Mouse (Mus musculus) forebrain, embryonic 12.5 days (tissue): ENCODE measurements around the gene Poc5. TPM values are rescaled to one million over a fixed set of nuclear protein-coding genes. Genes with fewer than 3 reads are reported as not detected.

ENCODE experiments used
- ATAC-seq: fragments of 200-750 bp; cut with Nextera tagmentation; 2 replicates; pipeline ENCODE4 v1.8.0; 2017; ENCODE audit warnings: moderate TSS enrichment; ENCODE audit not compliant: low FRiP score
- H3K27ac ChIP-seq: fragments of 300-500 bp; sonication (generic); 2 replicates; pipeline ENCODE4 v1.5.1; 2016; ENCODE audit warnings: mild to moderate bottlenecking
- H3K27me3 ChIP-seq: fragments of 300-500 bp; sonication (generic); 2 replicates; pipeline ENCODE4 v1.6.1; 2016; ENCODE audit warnings: mild to moderate bottlenecking
- H3K36me3 ChIP-seq: fragments of 300-500 bp; sonication (generic); replicated peaks from 2 replicates; pipeline ENCODE4 v1.6.1; 2016; ENCODE audit warnings: mild to moderate bottlenecking
- H3K4me1 ChIP-seq: fragments of 300-500 bp; sonication (generic); 2 replicates; pipeline ENCODE4 v1.6.1; 2016
- H3K4me2 ChIP-seq: fragments of 300-500 bp; sonication (generic); 2 replicates; pipeline ENCODE4 v1.6.1; 2016; ENCODE audit warnings: mild to moderate bottlenecking, moderate library complexity
- H3K4me3 ChIP-seq: fragments of 300-500 bp; sonication (generic); replicated peaks from 2 replicates; pipeline ENCODE4 v1.5.1; 2016; ENCODE audit warnings: mild to moderate bottlenecking
- H3K9ac ChIP-seq: fragments of 300-500 bp; sonication (generic); 2 replicates; pipeline ENCODE4 v1.6.1; 2016; ENCODE audit warnings: mild to moderate bottlenecking
- H3K9me3 ChIP-seq: fragments of 300-500 bp; sonication (generic); 2 replicates; pipeline ENCODE4 v1.6.1; 2016
- WGBS: fragments of 180-500 bp; shearing (Covaris S2); methylation state at CpG from one replicate; pipeline ENCODE4 v1.1.7; 2016; 5-methylcytosine and 5-hydroxymethylcytosine counted together
- polyA plus RNA-seq: library from polyadenylated mRNA; unstranded; fragments of >200 nt; fragmentation: Nextera tagmentation; extraction: Ambion mirVana; gene quantifications from 2 replicates; pipeline ENCODE4 v1.2.1, GENCODE M21; 2016

Poc5 gene
- polyA plus RNA-seq, 1 experiment from 2014 or later = 30.6 TPM

- no peak overlapping the region for H3K9ac ChIP-seq
- no peaks in the 10 kb centered on the region for H3K4me1 ChIP-seq
- no peaks in the 10 kb centered on the region for H3K9me3 ChIP-seq
- ATAC-seq = no peak
- peaks cover 58% of the 10 kb centered on the region for H3K36me3 ChIP-seq
- WGBS = 89% methylated on average over 1 of the region's 1 CpGs
- H3K4me2 ChIP-seq = no peak overlapping the region
- no peaks in the 10 kb centered on the region for H3K27me3 ChIP-seq
- no peak overlapping the region for H3K4me3 ChIP-seq
- H3K27ac ChIP-seq = no peak overlapping the region
These were observed 20.7 kb downstream of the Poc5 start for GRCm38 (mm10) chr13:96408786-96409185.

DNA sequence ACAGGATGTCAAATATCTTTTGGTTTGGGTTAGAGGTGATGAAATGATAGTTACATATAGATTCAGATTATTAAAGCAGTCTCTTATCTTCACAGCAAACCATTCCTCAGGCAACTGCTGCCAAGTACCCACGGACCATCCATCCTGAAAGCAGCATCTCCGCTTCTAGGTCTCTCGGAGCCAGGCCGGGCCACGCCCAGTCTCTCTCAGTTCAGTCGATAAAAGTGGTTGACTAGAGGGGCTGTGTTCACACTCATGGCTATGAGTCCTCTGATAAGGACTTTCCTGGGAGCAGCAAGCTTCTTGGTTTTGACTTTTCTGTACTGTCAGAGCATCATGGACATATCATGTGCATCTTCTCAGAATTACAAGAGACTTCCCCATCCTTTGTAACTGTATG, 26.3 kb downstream of the Poc5 start:
- H3K9me3 ChIP-seq = no peaks in the 10 kb centered on the region
- 93% methylated on average over 6 of the region's 6 CpGs for whole genome bisulfite sequencing
- no peak for ATAC-seq
- H3K27ac ChIP-seq = no peak overlapping the region
- H3K4me2 ChIP-seq = no peak overlapping the region
- H3K36me3 ChIP-seq = peaks cover 57% of the 10 kb centered on the region
- H3K27me3 ChIP-seq = no peaks in the 10 kb centered on the region
- no peaks in the 10 kb centered on the region for H3K4me1 ChIP-seq
- H3K4me3 ChIP-seq = no peak overlapping the region
- no peak overlapping the region for H3K9ac ChIP-seq

GRCm38 (mm10) chr13:96416380-96416779, 28.3 kb downstream of the Poc5 start:
- Histone ChIP-seq H3K27me3 (no peaks in the 10 kb centered on the region), H3K4me1 (no peaks in the 10 kb centered on the region), H3K27ac (no peak overlapping the region), H3K4me2 (no peak overlapping the region), H3K36me3 (peaks cover 42% of the 10 kb centered on the region), H3K4me3 (no peak overlapping the region), H3K9me3 (no peaks in the 10 kb centered on the region), H3K9ac (no peak overlapping the region)
- WGBS = 94% methylated on average over 8 of the region's 8 CpGs
- no peak for ATAC-seq

GRCm38 (mm10) chr13:96417261-96417813, 29.2 kb downstream of the Poc5 start:
- no peak overlapping the region for H3K27ac ChIP-seq
- no peak for ATAC-seq
- no peaks in the 10 kb centered on the region for H3K9me3 ChIP-seq
- 97% methylated on average over 5 of the region's 5 CpGs for WGBS
- H3K27me3 ChIP-seq = no peaks in the 10 kb centered on the region
- H3K4me2 ChIP-seq = no peak overlapping the region
- H3K9ac ChIP-seq = no peak overlapping the region
- H3K36me3 ChIP-seq = peaks cover 34% of the 10 kb centered on the region
- no peaks in the 10 kb centered on the region for H3K4me1 ChIP-seq
- no peak overlapping the region for H3K4me3 ChIP-seq

GRCm38 (mm10) chr13:96418487-96418886, 30.4 kb downstream of the Poc5 start:
- Histone ChIP-seq H3K9ac (no peak overlapping the region), H3K27ac (no peak overlapping the region), H3K36me3 (peaks cover 34% of the 10 kb centered on the region), H3K9me3 (no peaks in the 10 kb centered on the region), H3K4me2 (no peak overlapping the region), H3K27me3 (no peaks in the 10 kb centered on the region), H3K4me3 (no peak overlapping the region), H3K4me1 (no peaks in the 10 kb centered on the region)
- no peak for ATAC-seq
- WGBS = 95% methylated on average over 4 of the region's 4 CpGs

DNA sequence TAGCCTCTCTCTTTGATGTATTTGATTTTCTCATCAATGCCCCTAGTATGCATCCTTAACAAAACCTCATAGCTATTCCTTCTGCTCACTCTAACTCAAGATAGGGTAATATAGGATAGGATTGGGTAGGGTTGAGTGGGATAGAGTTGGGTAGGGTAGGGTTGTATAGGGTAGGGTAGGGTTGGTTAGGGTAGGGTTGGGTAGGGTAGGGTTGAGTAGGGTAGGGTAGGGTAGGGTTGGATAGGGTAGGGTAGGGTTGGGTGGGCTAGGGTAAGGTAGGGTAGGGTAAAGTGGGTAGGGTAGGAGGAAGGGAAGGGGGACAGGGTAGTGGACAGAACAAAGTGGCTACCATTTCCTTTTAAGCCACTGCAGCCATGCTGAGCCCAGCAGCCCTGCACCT, 33.1 kb downstream of the Poc5 start:
- H3K27me3 ChIP-seq = no peaks in the 10 kb centered on the region
- ATAC-seq = no peak
- no peaks in the 10 kb centered on the region for H3K9me3 ChIP-seq
- no peaks in the 10 kb centered on the region for H3K4me1 ChIP-seq
- no peak overlapping the region for H3K4me2 ChIP-seq
- H3K4me3 ChIP-seq = no peak overlapping the region
- H3K36me3 ChIP-seq = peaks cover 12% of the 10 kb centered on the region
- H3K27ac ChIP-seq = no peak overlapping the region
- H3K9ac ChIP-seq = no peak overlapping the region

DNA sequence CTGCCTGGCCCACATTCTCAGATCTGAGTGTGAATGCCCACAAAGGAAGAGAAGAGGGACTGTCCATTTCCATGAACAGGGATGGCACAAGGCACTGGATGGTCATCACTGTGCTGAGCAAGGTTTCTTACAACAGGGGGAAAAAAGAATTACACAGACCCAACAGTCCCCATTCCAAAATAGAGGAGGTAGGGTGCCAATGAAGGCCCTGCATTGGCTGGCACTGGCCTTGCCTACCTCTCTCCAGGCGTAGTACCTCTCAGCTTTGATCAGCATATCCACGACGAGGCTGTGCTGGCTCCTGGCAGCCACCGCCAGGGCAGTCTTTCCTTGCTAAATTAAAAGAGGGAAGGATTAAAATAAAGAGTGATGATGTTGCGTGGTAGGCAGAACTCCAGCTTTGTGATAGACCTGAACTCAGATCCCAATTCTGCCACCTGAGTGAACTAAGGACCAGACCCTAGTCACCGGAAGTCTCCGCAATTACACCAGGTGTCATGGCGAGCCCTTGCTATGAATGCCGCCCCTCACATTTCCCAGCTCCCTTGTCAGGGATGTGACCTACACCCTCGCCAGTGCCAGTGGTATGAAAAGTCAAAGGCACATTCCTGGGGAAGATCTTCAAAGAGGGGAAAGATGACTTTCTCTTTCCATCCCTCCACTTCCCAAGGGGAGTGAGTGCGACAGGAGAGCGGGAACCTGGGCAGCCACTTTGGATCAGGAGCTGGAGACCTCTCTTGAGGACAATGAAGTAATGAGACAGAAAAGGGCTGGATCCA, 36.6 kb downstream of the Poc5 start:
- H3K27ac ChIP-seq = no peak overlapping the region
- H3K9me3 ChIP-seq = no peaks in the 10 kb centered on the region
- WGBS = 90% methylated on average over 12 of the region's 12 CpGs
- H3K36me3 ChIP-seq = no peaks in the 10 kb centered on the region
- H3K4me3 ChIP-seq = no peak overlapping the region
- H3K9ac ChIP-seq = no peak overlapping the region
- no peaks in the 10 kb centered on the region for H3K4me1 ChIP-seq
- no peak for ATAC-seq
- no peak overlapping the region for H3K4me2 ChIP-seq
- no peaks in the 10 kb centered on the region for H3K27me3 ChIP-seq

DNA sequence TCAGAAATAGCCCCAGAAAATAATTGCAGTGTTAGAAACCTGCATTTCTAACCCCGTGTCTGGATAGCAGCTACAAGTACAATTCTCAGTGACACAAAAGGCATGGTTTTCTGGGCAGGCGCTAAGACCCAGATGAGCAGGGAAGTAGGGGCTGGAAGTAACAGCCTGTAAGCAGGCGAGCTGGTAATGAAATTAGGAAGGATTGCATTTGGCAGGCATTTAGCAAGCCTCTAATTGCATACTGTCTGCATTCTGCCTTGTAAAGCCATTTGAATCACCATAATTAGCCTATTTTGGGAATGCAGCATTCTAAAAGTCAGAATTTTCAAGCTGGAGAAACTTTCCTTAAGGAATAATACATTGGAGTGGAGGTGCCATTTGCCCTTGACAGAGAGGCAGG, 38.0 kb downstream of the Poc5 start:
- no peak overlapping the region for H3K4me3 ChIP-seq
- ATAC-seq = no peak
- H3K27ac ChIP-seq = no peak overlapping the region
- H3K9me3 ChIP-seq = no peaks in the 10 kb centered on the region
- WGBS = 28% methylated on average over 3 of the region's 3 CpGs
- no peak overlapping the region for H3K4me2 ChIP-seq
- no peaks in the 10 kb centered on the region for H3K27me3 ChIP-seq
- no peak overlapping the region for H3K9ac ChIP-seq
- no peaks in the 10 kb centered on the region for H3K4me1 ChIP-seq
- H3K36me3 ChIP-seq = no peaks in the 10 kb centered on the region

DNA sequence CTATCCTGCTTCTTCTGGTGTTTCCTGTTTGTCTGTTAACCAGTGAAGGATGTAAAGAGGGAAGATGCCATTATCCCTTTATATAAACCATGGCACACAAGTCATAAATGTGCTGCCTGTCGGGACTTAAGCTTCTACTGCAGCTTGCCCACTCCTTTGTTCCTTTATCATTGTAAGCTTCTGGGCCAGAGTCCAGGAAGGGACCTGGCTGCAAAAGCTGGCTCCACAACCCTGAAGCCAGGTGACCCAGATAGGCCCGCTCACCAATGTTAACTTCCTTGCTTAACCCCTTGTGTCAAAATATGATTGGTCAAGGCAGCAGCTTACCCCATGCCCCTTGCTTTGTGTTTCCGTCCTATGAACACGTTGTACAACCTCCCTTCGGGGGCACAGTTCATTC, 40.4 kb downstream of the Poc5 start:
- Histone ChIP-seq H3K4me1 (no peaks in the 10 kb centered on the region), H3K4me2 (no peak overlapping the region), H3K9me3 (no peaks in the 10 kb centered on the region), H3K4me3 (no peak overlapping the region), H3K27ac (no peak overlapping the region), H3K36me3 (no peaks in the 10 kb centered on the region), H3K9ac (no peak overlapping the region), H3K27me3 (no peaks in the 10 kb centered on the region)
- ATAC-seq = no peak
- WGBS = 82% methylated on average over 5 of the region's 5 CpGs

DNA sequence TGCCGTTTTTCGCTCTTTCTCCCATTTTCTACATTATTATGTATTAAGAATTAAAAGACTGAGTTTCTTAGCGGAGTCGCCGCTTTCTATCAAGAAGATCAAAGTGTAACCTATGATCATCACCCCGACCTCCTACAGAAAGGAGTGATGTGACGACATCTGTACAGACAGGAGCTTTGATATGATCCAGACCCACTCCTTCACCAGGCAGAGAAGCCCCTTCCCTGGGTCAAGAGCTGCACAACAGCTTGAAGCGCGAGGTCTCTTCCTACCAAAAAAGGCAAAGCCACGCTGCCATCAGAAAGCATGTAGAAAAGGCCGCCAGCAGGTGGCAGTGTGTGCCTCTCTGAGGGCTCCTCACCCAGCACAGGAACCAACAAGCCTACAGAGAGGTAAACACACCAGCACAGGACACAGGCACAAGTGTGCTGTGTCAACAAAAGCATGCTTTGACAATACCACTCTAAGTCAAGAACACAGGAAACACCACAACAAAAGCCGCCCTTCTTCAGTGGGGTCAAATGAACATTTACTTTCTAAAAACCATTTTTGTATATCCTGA, 43.6 kb downstream of the Poc5 start:
- H3K4me1 ChIP-seq = peaks cover 7% of the 10 kb centered on the region; the same call in 1 of the 2 replicates
- no peaks in the 10 kb centered on the region for H3K9me3 ChIP-seq
- H3K9ac ChIP-seq = no peak overlapping the region
- 42% methylated on average over 12 of the region's 12 CpGs for WGBS
- ATAC-seq = peak; percentile 84
- no peaks in the 10 kb centered on the region for H3K36me3 ChIP-seq
- H3K4me3 ChIP-seq = no peak overlapping the region
- H3K27me3 ChIP-seq = no peaks in the 10 kb centered on the region
- H3K4me2 ChIP-seq = no peak overlapping the region
- H3K27ac ChIP-seq = no peak overlapping the region

DNA sequence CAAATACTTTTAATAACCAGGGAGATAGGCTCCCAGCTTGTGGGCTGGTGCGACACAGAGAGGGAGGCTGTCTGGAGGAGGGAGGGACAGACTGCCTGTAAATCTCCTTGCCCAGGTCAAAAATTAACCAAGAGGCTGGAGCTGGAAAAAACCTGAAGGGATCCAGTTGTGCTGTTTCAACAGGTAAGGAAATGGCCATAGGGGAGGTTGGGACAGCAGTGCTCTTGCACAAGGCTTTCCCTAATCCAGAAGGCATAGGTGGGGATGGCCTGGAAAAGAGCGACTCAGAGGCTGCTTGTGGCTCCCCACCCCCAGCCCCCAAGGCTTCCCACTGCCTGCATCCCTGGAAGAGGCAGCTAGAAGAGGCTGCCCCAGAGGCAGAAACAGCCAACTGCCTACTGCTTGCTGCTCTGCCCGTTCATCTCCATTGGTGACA, 44.3 kb downstream of the Poc5 start:
- Histone ChIP-seq H3K4me3 (no peak overlapping the region), H3K9me3 (no peaks in the 10 kb centered on the region), H3K4me2 (no peak overlapping the region), H3K27ac (no peak overlapping the region), H3K27me3 (no peaks in the 10 kb centered on the region), H3K4me1 (peaks cover 7% of the 10 kb centered on the region; the same call in 1 of the 2 replicates), H3K9ac (no peak overlapping the region), H3K36me3 (no peaks in the 10 kb centered on the region)
- WGBS = 64% methylated on average over 3 of the region's 3 CpGs
- ATAC-seq = no peak

DNA sequence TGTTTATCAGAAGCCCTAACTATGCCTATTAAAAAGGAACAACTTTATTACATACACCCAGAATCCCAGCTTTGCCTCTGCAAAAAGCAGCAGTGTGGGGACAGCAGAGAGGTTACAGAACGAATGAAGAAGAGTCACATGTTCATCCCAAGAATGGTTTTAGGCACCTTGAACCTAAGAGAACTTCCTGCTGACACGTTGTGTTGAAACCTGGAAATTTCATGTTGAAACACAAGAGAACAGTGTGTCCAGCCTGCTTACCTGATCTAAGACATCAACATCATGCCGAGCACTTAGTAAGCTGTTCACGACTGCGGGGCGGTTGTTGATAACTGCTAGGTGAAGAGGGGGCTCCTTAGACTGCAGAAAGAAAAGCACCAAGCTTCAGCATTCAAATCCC, 44.9 kb downstream of the Poc5 start:
- H3K4me3 ChIP-seq = no peak overlapping the region
- H3K27me3 ChIP-seq = no peaks in the 10 kb centered on the region
- H3K9me3 ChIP-seq = no peaks in the 10 kb centered on the region
- 88% methylated on average over 6 of the region's 6 CpGs for WGBS
- peaks cover 7% of the 10 kb centered on the region; the same call in 1 of the 2 replicates for H3K4me1 ChIP-seq
- ATAC-seq = no peak
- H3K4me2 ChIP-seq = no peak overlapping the region
- no peaks in the 10 kb centered on the region for H3K36me3 ChIP-seq
- H3K9ac ChIP-seq = no peak overlapping the region
- H3K27ac ChIP-seq = no peak overlapping the region
